Mouse (Mus musculus) adrenal gland (tissue): ENCODE data around the gene Rffl.

Experiments used
- intact Hi-C: fragments of 180-260 bp; cut with DNase I; formaldehyde crosslinking; loops from one replicate; pipeline ENCODE4 v1.15.1; 2025

Rffl gene

DNA sequence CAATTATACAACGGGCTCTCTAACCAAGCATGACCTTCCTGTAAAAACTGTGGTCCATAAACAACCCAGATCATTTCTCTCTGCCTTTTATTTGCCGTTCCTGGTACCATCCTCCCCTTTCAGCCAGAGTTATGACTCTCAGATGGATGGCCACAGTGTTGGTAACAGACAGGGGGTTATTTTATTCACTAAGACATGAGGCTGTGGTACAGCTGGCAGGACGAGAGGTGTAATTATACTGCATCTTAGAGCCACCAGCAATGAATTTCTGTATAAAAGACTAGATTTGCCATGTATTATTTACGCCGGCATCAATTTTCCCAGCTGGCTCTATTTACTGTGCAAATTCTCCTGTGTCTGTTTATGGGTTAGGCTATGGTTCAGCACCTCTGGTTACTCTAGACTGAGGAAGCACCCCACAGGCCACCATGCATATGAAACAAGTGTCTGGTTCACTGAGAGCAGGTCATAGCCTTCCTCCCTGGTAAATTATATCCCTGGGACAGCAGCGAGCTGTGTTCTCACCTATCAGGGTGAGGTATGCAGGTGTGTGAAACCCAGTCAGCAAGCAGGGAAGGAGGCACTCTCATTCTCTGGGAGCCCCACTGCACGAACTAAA lies 6.8 kb upstream of the Rffl start:
- intact Hi-C loops, result no loop called here

DNA sequence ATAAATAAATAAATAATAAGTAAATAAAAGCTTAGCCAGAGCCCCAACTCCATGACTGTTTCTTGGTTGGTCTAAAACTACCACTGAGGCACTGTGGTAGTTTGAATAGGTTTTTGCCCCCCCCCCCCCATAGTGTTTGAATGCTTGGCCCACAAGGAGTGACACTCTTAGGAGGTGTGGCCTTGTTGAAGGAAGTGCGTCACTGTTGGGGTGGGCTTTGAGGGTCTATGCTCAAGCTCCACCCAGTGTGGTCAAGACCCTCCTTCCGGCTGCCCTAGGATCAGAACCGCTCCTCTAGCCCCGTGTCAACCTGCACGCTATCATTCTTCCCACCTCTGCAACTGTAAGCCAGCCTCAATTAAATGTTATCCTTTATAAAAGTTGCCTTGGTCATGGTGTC lies 4.6 kb upstream of the Rffl start:
- intact Hi-C loops, result no loop called here

DNA sequence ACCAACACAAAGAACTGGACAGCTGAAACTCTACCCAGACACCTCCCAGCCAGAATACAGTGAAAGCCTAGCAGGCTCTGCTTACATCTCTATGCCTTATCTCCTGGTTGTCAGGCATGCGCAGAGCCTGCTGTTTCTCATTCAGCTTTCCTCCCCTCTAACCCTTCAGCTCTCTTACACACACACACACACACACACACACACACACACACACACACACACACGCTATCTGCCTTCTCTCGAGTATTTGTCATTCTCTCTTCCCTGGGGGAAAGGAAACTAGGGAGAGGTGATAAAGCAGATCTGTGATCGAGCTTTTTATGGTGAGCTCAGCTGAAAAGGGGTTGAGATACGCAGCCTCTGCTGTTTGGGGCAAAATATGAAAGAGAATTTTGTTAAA lies 3.9 kb upstream of the Rffl start:
- intact Hi-C loops, result loop anchor here (5.0 kb wide), 1 partner anchor 128 kb away; no protein-coding TSS in a partner anchor

DNA sequence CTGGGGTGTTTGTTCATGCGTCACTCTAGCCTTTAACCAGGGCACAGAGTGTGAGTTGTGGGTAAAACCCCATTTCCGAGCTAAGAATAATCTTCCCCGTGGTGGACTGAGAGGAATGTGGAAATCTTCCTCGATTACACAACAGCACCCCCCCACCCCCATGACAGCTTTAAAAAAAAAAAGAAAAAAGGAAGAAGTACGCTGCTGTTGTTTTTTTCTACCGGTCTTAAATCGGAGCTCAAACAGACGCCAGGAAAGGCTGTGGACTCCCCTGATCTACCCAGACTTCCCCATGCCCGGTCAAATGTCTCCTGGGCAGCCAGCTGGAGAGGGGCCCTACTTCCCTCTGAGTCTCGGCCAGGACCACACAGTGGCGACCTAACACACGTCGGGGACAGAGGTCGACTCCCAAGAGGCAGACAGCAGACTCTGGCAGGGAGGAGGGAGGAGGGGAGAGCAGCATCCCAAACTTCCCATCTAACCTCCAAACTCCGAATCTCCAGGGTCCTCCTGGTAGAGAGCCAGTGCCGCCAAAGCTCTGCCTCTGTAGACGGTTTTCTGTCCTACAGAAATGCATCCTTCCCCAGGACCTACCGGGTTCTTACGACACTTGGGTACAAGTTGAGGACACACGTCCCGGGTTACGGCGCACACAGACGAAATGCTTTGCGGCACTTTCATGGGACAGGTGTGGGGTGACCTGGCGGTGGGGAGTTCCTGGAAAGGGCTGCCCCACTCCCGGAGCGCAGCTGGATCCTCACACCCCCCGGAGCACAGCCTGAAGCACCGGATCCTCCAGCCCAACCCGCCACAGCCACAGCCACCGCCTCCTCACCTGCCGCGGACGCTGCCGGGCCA lies 608 bp downstream of the Rffl start:
- intact Hi-C loops, result loop anchor here (5.0 kb wide), 1 partner anchor 123 kb away; no protein-coding TSS in a partner anchor

DNA sequence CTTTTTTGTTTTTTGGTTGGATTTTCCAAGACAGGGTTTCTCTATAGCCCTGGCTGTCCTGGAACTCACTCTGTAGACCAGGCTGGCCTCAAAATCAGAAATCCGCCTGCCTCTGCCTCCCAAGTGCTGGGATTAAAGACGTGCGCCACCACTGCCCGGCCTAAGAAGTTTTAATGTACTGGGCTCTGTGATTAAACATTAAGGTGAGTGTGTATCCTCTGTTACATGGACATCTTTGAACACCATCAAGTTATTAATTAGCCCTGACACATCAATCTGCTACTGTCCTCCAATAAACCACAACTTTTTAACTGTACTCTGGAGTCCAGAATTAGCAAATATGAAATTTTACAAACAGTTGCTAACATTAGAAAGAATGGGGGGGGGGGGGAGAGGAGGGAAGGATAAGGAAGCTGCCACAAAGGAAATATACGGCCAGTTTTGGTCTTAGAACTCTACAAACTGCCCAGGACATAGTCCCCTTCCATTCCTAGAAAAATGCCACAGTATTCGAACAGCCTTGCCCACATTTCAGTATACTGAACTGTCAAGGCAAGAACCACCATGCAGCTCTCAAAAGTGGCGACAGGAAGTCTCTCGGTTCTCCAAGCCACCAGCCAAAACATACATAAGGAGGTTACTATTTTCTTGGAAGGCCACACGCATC lies 1.4 kb downstream of the Rffl start:
- intact Hi-C loops, result loop anchor here (5.0 kb wide), 1 partner anchor 122 kb away; no protein-coding TSS in a partner anchor

DNA sequence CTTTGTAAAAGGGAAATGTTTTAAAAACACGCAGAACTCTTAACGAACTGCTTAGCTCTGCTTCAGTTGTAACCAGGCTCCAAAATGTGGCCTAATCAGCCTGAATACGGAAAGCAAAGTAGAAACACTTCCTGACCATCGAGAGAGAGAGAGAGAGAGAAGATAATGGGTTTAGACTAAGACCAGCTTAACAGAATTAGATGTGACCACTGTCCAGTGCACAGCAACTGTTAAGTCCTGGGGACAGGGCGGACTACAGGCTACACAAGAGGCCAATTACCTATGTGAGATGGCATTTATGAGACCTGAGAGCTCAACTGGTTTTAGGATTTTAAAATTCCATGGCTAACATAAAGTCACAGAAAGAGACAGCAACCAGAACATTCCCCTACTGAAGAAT lies 3.1 kb downstream of the Rffl start:
- intact Hi-C loops, result no loop called here

DNA sequence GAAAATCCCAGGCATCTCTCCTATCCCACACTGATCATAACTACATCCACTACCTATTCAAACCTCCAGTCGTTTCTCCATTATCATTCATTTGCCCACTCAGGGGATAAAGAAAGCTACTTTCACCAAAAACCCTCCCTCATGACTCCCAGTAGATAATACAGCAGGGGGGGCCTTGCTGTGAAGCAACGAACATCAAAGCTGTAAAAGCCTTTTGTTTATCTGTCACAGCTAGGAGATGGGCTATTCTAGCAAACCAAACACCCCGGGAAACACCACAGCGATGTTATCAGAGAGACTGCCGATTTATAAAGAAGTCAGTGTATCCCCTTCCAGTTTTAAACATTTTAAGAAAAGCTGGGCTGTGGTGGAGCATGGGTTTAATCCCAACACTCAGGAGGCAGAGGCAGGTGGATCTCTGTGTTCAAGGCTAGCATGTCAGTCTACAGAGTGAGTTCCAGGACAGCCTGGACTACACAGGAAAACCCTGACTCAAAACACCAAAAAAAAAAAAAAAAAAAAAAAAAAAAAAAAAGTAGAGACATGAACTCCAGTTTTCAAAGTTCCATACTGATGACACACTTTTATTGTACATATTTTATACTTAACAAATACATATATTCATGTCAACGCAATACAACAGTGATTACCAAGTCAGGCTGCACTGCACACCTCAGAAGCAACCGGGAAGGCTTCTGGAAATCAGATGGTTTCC lies 4.0 kb downstream of the Rffl start:
- intact Hi-C loops, result no loop called here

DNA sequence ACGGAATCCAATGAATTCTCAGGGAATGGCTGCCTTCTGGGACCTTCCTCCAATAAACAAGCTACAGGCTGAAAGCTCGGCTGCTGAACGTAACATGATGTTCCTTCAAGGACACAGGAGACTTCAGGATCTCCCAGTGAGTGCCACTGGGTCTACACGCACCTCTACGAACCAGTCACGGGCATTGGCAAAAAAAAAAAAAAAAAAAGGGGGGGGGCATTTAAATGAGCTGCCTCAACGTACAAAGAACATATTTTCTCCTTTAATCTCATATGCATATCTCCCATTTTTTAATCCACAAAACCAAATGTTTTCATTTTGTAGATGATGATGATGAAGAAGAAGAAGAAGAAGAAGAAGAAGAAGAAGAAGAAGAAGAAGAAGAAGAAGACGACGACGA lies 5.1 kb downstream of the Rffl start:
- intact Hi-C loops, result no loop called here

DNA sequence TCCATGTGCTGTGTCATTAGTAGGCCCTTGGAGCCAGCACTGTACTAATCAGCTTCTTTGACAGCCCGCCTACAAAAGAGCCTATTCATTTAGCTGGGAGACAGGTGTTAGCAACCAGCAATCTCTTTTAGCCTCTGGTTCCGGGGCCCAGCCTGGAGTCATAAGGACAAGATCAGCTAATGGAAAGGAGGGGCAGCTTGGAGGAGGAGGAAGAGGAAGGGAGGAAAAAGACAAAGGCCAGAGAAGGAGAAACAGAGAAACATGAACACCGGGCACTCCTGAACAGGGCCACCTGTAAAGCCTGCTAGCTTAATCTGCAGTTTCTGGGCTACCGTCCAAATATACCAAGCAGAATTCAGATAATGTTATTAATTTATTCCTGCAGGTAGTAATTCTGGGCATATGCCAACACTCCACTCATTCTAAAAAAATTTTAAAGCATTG lies 7.5 kb downstream of the Rffl start:
- intact Hi-C loops, result no loop called here

DNA sequence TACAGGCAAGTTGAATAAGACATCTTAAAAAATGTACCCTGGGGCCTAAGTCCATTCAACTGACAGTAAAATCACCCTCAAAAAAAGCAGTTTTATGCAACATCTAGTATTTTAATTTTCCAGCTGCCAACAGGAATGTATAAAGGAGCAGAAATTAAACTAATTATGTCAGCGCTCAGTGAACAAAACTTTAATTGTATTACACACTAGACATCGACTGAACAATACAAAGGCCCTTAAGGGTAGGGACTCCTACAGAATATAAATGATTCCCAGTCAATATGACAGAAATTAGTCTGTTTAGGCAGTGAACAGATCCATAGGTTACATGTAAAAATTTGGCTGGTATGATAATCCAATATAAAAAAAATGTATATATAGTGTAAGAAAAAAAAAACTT lies 8.0 kb downstream of the Rffl start:
- intact Hi-C loops, result no loop called here

DNA sequence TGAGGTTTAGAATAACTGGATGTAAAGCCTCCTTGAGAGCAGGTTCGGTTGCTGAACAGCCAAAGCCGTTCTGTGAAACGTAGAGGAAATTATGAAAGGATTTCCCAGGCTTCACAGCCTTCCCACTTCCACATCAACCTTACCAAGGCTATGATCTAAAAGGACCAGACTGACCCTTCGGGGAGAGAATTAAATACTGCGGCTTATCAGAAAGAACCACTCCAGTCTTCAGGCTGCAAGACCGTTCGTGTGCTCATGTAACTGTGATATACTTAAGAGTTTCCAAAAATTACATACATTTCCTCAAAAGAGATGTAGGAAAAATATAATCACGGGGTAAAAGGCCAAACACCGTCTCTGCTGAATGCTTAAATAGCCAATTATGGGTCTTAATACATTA lies 8.4 kb downstream of the Rffl start:
- intact Hi-C loops, result no loop called here

DNA sequence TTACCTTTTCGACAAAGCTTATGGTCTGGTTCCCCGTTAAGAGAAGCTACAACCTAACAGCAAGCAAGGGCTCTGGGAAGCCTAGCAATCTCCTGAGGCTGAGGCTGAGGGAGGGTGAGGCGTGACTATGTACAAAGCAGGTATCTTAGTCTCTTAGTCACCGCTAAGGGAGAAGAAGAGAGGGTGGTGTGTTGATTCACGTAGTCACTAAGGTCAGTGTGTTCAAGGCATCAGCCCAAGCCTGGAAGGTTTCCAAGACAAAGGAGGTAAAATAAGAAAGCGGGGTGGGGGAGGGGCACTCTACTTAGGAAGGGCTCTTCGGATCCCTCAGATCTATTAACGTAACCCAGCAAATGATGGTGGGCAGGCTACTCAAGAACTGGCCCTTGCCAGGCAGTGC lies 9.5 kb downstream of the Rffl start:
- intact Hi-C loops, result no loop called here

DNA sequence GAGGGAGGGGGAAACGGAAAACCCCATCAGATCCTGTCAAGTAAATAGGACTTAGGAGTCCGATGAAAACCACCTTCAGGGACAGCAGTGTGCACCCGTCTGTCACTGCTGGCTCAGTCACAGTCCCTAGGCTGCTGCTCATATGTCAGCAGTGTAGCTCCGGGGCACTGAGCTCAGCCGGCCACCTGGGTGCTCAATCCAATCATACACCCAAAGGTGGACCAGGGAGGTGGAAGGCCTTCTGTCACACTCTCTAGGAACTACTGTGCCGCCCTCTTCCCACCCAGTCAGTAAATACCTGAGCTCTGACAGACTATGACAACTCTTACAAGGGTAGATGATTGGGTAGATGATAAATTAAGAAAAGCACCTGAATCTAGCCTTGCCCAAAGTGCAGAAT lies 10.3 kb downstream of the Rffl start:
- intact Hi-C loops, result no loop called here

DNA sequence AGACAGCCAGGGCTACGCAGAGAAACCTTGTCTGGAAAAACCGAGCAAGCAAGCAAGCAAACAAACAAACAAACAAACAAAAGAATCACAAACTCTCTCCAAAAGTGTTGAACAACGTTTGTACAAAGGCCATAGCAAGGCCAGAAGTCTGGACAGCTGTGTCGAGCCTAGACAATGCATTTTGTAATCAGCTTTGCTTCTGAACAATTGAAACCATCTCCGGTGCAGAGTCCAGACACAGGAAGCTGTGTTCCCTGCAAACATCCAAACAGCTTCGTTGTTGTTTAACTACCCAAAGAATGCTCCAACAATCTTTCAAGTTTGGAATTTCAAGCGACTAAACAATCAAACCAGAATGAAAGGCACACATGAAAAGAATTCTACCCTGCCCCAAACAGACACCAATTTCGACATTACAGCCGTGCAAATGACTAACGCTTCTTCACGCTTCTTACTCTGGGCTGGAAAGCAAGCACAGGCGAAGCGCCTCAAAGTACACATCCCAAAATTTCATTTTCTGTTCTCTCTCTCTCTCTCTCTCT lies 13.6 kb downstream of the Rffl start:
- intact Hi-C loops, result no loop called here

DNA sequence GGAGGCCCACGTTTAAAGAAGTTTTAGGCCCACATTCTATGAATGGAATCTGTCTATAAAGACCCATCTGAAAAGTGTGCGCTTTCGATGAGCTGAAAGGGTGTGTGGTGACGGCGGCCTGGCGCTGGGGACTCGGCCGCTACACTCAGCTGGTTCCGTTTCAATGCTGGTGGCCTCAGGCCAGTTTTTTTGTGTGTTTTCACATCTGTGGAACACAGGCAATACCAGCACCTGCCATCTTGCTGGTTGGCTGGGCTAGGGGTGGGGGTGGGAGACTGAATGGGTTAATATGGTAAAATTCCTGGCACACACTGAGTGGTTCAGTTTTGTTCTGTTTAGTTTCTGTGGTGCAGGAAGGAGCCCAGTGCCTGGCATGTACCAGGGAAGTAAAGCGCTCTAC lies 15.0 kb downstream of the Rffl start:
- intact Hi-C loops, result no loop called here

DNA sequence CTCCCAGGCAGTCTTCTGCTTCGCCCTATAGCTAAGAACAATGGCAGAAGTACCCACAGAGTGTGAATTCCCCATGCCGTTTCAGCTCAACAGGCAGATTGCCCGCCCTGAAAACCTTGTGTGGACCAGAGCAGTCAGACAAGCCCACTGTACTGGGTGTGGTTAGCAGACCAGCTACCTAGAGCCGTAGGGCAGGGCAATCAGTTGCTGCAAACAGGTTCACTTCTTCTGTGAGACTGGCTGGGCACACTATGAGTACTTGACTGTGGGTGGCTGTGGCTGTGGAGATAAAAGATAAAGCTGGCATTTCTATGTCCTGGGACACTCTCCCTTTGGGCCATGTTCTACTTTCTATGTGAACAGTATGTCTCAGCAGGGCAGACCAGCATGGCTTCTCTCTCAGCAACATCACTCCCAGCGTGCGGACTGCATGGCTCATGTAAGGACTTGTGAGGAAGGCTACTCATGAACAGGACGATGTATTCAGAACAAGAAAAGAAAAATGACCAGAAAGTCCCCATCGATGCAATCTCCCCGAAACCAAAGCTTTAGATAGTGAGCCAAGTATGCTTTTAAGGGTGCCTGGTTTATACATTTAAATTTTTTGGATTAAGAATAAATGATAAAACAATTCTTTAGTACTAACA lies 15.6 kb downstream of the Rffl start:
- intact Hi-C loops, result no loop called here

DNA sequence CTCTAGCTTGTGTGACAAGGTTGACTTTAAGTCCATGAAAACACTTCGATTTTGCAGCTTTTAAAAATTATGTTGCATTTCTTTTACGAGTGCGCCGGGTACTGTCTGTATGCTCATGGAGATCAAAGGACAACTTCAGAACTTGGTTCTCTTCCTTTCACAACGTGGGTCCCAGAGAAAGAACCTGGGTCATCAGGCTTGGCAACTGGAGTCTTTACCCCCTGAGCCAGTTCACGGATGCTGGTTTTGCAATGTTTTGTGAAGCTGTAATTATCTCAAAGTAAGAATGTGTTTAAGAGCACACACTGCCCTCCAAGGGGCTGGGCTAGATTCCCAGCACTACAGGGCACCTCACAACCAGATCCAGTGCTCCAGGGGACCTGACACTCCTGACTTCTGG lies 16.9 kb downstream of the Rffl start:
- intact Hi-C loops, result no loop called here

DNA sequence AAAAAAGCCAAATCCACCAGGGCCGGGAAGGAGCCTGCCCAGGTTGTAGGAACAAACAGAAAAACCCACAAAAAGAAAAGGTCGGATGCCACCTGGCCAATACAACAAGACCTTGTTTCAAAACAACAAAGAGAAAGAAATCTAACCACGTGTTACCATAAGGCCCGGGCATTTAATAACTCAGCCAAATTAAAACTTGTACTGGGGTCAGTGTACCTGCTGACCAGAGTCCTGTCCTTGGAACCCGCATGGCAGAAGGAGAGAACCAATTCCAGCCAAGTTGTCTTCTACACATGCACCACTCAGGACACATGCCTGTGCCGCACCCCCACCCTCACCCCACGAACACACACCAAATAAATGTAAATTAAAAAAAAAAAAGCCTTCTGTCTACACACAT lies 18.1 kb downstream of the Rffl start:
- intact Hi-C loops, result no loop called here

DNA sequence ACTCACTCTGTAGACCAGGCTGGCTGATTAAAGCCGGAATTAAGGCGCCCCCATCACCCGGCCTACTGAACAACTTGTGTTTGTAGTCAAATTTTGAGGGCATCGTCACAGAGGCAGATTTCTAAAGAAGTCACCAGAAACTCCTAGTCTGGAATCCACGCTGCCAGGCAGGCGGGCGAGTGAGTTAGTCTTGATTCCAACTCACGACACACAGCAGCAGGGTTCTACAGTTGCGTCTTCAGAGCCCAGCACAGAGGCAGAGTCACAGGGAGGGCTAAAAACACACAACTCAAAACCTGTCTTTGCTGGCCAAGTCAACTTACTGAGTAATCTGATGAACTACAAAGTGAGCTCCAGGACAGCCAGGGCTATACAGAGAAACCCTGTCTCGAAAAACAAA lies 18.5 kb downstream of the Rffl start:
- intact Hi-C loops, result no loop called here

DNA sequence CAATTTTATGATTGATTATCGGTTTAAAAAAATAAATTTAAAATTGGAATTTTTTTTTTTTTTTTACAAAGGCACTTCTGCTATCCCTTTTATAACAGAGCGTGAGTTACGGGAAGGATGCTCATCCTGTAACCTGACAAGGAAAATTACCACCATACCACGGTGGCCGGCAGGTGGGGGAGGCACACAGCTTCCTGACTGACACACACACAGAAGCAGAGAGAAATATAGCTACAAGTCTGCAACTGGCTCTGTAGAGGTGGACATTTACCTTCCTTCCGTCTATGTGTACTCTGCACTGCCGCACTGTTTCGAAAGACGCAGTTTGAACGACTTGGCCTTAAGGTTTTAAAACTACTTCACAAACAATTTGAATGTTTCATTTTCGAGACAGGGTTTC lies 18.9 kb downstream of the Rffl start:
- intact Hi-C loops, result no loop called here

DNA sequence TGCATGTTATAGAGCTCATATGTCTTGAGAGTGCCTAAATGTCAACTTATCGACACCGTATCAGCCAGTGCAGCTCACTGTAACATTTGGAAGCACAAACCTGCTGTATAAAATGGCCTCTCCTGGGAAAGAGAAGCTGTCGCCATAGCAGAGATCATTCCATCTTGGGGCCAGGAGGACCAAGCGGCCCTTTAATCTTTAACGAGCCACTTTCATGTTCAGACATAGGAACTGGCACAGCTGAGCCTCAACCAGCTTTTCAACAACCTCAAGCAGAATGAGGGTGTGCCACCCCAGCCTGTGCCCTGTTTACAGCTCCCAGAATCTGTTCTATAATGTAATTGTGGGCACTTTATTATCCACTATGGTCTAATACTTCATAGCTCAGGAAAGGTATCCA lies 20.8 kb downstream of the Rffl start:
- intact Hi-C loops, result no loop called here
